Mouse (Mus musculus) heart, postnatal 0 days (tissue): ENCODE measurements around the gene Cyp2c23.

Source experiments
- CTCF ChIP-seq: IDR thresholded peaks from 2 replicates; pipeline ENCODE4 v1.5.1; 2016; ENCODE audit warnings: antibody characterized with exemption, control low read depth, low read depth
- EP300 ChIP-seq: IDR thresholded peaks from 2 replicates; pipeline ENCODE4 v1.6.1; 2016; ENCODE audit warnings: antibody characterized with exemption, low read depth

DNA sequence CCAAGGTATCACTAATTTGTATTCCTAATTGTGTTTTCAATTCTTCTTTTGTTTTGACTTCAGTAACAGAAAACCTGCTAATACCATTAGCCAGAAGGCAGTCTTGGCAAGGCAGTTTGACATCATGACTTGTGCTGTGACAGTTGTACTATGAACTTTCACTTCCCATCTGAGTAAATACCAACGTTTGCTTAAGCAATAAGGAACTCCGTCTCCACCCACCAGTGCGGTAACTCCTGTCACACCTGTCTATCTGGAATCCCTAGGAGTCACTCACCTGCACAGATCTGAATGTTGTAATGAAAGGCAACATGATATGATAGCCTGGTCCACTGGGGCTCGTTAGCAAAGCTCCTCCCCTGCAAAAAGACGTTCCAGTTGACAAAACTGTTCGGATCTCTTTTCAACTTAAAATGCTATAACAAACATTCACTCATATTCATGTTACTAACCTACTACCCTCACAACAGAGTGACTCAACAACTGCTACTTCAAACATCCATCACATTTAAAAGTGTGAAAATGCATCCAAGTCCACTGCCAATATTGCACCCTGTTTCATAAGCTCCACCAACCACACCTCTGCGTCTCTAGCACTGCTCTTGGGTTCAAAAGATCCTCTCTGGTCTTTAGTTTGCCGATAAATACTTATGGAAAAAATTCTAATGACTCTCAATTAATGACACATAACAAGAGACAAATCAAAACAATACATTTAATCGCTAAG, 38.5 kb upstream of the Cyp2c23 start:
- TF ChIP-seq CTCF (no peak), EP300 (no peak)
